Mouse (Mus musculus) CD4-positive naive resting alpha-beta T cell, adult 76 days (primary cell): ENCODE results near the gene Tprg. TPM values are rescaled to one million over a fixed set of nuclear protein-coding genes. Genes with fewer than 3 reads are reported as not detected.

Experiments used
- total RNA-seq: library from RNA; stranded (reverse); gene quantifications from one replicate; pipeline ENCODE4 v1.2.4, GENCODE M21; 2023

Tprg gene
- not detected for total RNA-seq

DNA sequence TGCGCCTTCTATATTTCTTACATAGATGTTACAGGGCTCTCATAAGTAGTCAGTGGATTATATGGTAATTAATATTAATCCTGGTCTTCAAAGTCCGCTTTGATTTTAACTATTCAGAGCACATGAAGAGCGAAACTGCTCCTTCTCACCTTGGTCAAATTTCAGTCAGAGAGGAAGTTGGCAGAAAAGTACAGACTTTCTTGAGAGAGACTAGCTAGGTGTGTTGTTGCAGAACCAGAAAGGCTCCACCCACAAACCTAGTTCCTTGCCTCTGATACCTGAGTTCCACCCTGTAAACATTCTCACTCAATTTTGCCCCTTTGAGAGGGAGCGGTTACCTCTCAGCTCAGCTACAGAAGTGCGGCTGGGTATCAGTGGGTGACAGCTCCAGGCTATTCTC is at the start of gene Tprg:
TSS of gene Tprg (plus strand) at position 301 of the 400 bp plus-strand sequence.

